Mouse (Mus musculus) embryonic facial prominence, embryonic 13.5 days (tissue): ENCODE measurements around the gene Ndrg2. TPM values are rescaled to one million over a fixed set of nuclear protein-coding genes. Genes with fewer than 3 reads are reported as not detected.
"Not testable (repeated sequence)": the region's sequence is repeated elsewhere in the genome, so short reads cannot be mapped to it uniquely, and the experiment has no call there.

Source experiments
- ATAC-seq: fragments of 200-750 bp; cut with Nextera tagmentation; 2 replicates; pipeline ENCODE4 v1.8.0; 2017; ENCODE audit warnings: low read depth; ENCODE audit not compliant: insufficient number of reproducible peaks, insufficient read depth, low FRiP score, low TSS enrichment
- H3K27ac ChIP-seq: fragments of 300-500 bp; sonication (generic); 2 replicates; pipeline ENCODE4 v1.5.1; 2015; ENCODE audit warnings: moderate library complexity, mild to moderate bottlenecking, inconsistent platforms
- H3K27me3 ChIP-seq: fragments of 300-500 bp; sonication (generic); 2 replicates; pipeline ENCODE4 v1.6.1; 2015; ENCODE audit warnings: mild to moderate bottlenecking, inconsistent platforms
- H3K36me3 ChIP-seq: fragments of 300-500 bp; sonication (generic); 2 replicates; pipeline ENCODE4 v1.6.1; 2015; ENCODE audit warnings: mild to moderate bottlenecking, inconsistent platforms
- H3K4me1 ChIP-seq: fragments of 300-500 bp; sonication (generic); 2 replicates; pipeline ENCODE4 v1.6.1; 2015; ENCODE audit warnings: inconsistent platforms
- H3K4me2 ChIP-seq: fragments of 300-500 bp; sonication (generic); 2 replicates; pipeline ENCODE4 v1.6.1; 2015; ENCODE audit warnings: moderate library complexity, mild to moderate bottlenecking, inconsistent platforms
- H3K4me3 ChIP-seq: fragments of 300-500 bp; sonication (generic); 2 replicates; pipeline ENCODE4 v1.5.1; 2015; ENCODE audit warnings: mild to moderate bottlenecking, inconsistent platforms
- H3K9ac ChIP-seq: fragments of 300-500 bp; sonication (generic); 2 replicates; pipeline ENCODE4 v1.6.1; 2015; ENCODE audit warnings: mild to moderate bottlenecking, inconsistent platforms
- H3K9me3 ChIP-seq: fragments of 300-500 bp; sonication (generic); 2 replicates; pipeline ENCODE4 v1.6.1; 2016; ENCODE audit warnings: inconsistent platforms
- WGBS: fragments of 180-500 bp; shearing (Covaris S2); methylation state at CpG from one replicate; pipeline ENCODE4 v1.1.7; 2015; ENCODE audit warnings: mixed read lengths; 5-methylcytosine and 5-hydroxymethylcytosine counted together
- polyA plus RNA-seq: library from polyadenylated mRNA; unstranded; fragments of >200 nt; fragmentation: Nextera tagmentation; extraction: Ambion mirVana; gene quantifications from 2 replicates; pipeline ENCODE4 v1.2.1, GENCODE M21; 2015

The Ndrg2 gene
- polyA plus RNA-seq, 1 experiment from 2014 or later: 55.2 TPM

GRCm38 (mm10) chr14:51929309-51929943, 15.5 kb upstream of the Ndrg2 start:
- Histone ChIP-seq H3K9ac (no peak overlapping the region; the same call in 1 of the 2 replicates), H3K27me3 (no peaks in the 10 kb centered on the region), H3K4me3 (no peak overlapping the region), H3K27ac (no peak overlapping the region), H3K36me3 (no peaks in the 10 kb centered on the region), H3K4me1 (peaks cover 3% of the 10 kb centered on the region; the same call in 1 of the 2 replicates), H3K9me3 (no peaks in the 10 kb centered on the region), H3K4me2 (no peak overlapping the region)
- 83% methylated on average over 8 of the region's 8 CpGs for WGBS
- ATAC-seq: no peak

DNA sequence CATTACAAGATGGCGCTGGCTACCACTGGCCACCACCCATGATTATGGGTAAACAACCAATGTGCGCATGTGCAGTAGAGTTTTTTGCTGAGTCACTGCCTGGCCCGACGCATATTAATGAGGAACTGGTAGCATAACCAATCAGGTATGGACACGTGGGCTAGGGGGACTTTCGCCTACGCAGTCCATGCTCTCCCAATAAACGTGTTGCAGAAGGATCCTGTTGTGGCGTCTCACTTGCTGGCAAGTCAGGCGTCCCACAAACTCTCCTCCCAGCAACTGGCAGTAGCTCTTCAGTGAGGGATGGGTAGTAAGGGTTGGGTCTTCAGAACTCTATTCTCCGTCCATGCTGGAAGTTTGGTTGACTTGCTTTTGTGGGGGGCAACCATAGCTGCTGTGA, 13.0 kb upstream of the Ndrg2 start:
- H3K4me3 ChIP-seq, H3K9ac ChIP-seq, H3K9me3 ChIP-seq, ATAC-seq, H3K36me3 ChIP-seq, H3K4me2 ChIP-seq, H3K27me3 ChIP-seq, H3K27ac ChIP-seq: not testable (repeated sequence)
- 93% methylated on average over 11 of the region's 11 CpGs for WGBS
- H3K4me1 ChIP-seq: peaks cover 18% of the 10 kb centered on the region

DNA sequence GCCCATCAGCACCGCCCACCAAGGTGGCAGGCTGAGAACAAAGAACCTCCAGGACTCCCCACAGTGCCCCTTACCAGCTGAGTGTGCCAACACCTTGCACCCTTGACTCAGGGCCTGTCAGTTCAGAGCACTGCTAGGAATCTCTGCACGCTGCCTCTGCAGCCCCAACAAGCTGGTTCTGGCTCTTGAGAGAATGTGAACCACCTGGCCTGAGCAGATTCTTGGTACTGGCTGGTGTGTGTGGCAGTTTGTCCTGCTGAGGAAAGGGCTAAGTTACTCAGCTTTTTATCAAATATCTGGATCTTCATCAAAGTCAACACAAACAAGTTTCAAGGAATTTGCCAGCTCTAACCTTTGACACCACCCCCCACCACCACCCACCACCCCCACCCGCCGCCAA, 9.5 kb upstream of the Ndrg2 start:
- H3K4me1 ChIP-seq: peaks cover 22% of the 10 kb centered on the region
- H3K27ac ChIP-seq: no peak overlapping the region
- WGBS: 62% methylated on average over 4 of the region's 4 CpGs
- no peak for ATAC-seq
- no peaks in the 10 kb centered on the region for H3K9me3 ChIP-seq
- no peaks in the 10 kb centered on the region for H3K27me3 ChIP-seq
- no peak overlapping the region for H3K4me2 ChIP-seq
- H3K36me3 ChIP-seq: no peaks in the 10 kb centered on the region
- no peak overlapping the region for H3K4me3 ChIP-seq
- H3K9ac ChIP-seq: no peak overlapping the region

- H3K4me3 ChIP-seq: no peak overlapping the region
- no peak overlapping the region for H3K9ac ChIP-seq
- H3K27ac ChIP-seq: no peak overlapping the region
- no peaks in the 10 kb centered on the region for H3K9me3 ChIP-seq
- H3K27me3 ChIP-seq: no peaks in the 10 kb centered on the region
- no peak overlapping the region for H3K4me2 ChIP-seq
- H3K36me3 ChIP-seq: no peaks in the 10 kb centered on the region
- WGBS: 83% methylated on average over 2 of the region's 2 CpGs
- H3K4me1 ChIP-seq: peaks cover 22% of the 10 kb centered on the region
- ATAC-seq: no peak
Observed at GRCm38 (mm10) chr14:51922910-51923309, 9.0 kb upstream of the Ndrg2 start.

GRCm38 (mm10) chr14:51922571-51922865, 8.6 kb upstream of the Ndrg2 start, which contains the start of gene Rnase13:
Gene Rnase13 (minus strand): TSS chr14:51922773.
- Histone ChIP-seq H3K4me2 (no peak within 1 kb of the TSS), H3K4me3 (no peak within 1 kb of the TSS), H3K9ac (no peak within 1 kb of the TSS), H3K4me1 (peaks cover 22% of the 10 kb centered on the region), H3K9me3 (no peaks in the 10 kb centered on the region), H3K27me3 (no peaks in the 10 kb centered on the region), H3K27ac (peak within 1 kb of the TSS; percentile 33; the same call in 1 of the 2 replicates), H3K36me3 (no peaks in the 10 kb centered on the region)
- 84% methylated on average over 7 of the region's 7 CpGs for WGBS
- no peak for ATAC-seq

GRCm38 (mm10) chr14:51921759-51922570, 8.0 kb upstream of the Ndrg2 start:
- H3K27ac ChIP-seq: peak overlapping the region; percentile 33; the same call in 1 of the 2 replicates
- 75% methylated on average over 16 of the region's 16 CpGs for WGBS

DNA sequence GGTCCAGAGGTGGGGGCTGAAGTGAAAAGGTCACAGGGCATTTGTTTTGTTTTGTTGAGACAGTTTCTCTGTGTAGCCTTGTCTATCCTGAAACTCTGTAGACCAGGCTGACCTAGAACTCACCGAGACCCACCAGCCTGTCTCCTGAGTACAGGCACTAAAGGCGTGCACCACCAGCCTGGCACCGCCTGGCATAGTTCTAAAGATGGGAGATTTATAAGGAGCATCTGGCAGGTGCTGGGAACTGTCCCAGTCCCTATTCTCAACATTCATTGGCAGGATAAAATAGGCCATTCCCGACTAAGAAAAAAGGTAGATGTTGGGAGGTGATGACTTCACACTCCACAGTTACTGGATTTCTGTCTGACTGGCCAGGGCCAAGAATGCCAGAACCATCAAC, 5.0 kb upstream of the Ndrg2 start:
- Histone ChIP-seq H3K9me3 (no peaks in the 10 kb centered on the region), H3K9ac (no peak overlapping the region), H3K4me2 (no peak overlapping the region), H3K36me3 (no peaks in the 10 kb centered on the region), H3K27me3 (no peaks in the 10 kb centered on the region), H3K4me1 (peaks cover 38% of the 10 kb centered on the region), H3K27ac (no peak overlapping the region), H3K4me3 (no peak overlapping the region)
- WGBS: 90% methylated on average over 4 of the region's 4 CpGs
- ATAC-seq: no peak

More at GRCm38 (mm10) chr14:51921759-51922570, 8.0 kb upstream of the Ndrg2 start:
- no peaks in the 10 kb centered on the region for H3K27me3 ChIP-seq
- ATAC-seq: no peak
- no peaks in the 10 kb centered on the region for H3K36me3 ChIP-seq
- H3K4me1 ChIP-seq: peaks cover 22% of the 10 kb centered on the region
- H3K4me2 ChIP-seq: no peak overlapping the region
- H3K9ac ChIP-seq: no peak overlapping the region
- H3K9me3 ChIP-seq: no peaks in the 10 kb centered on the region
- H3K4me3 ChIP-seq: no peak overlapping the region

GRCm38 (mm10) chr14:51918125-51918524, 4.2 kb upstream of the Ndrg2 start, which contains the start of gene Tppp2:
Gene Tppp2 (plus strand): TSS chr14:51918425.
- Histone ChIP-seq H3K4me1 (peaks cover 34% of the 10 kb centered on the region), H3K9me3 (no peaks in the 10 kb centered on the region), H3K9ac (no peak within 1 kb of the TSS), H3K4me2 (no peak within 1 kb of the TSS), H3K4me3 (no peak within 1 kb of the TSS), H3K27ac (no peak within 1 kb of the TSS), H3K27me3 (no peaks in the 10 kb centered on the region), H3K36me3 (no peaks in the 10 kb centered on the region)
- no peak for ATAC-seq
- WGBS: 88% methylated on average over 4 of the region's 4 CpGs

DNA sequence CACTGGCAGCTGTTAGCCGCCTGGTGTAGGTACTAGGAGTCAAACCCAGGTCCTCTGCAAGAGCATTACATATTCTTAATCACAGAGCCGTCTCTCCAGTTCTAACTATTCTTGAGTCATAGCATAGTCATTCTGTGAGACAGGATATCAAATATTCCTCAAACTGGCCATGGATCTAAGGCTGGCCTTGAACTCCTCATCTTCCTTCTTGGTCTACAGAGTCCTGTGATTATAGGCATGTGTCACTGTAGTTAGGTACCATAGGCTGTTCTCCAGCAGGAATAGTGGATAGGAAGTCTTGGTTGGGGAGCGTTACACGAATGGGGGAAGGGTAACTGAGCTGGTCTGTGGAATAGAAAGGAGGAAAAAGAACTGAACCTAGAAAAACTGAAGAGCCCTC, 2.6 kb upstream of the Ndrg2 start:
- no peak overlapping the region for H3K4me3 ChIP-seq
- no peak overlapping the region for H3K9ac ChIP-seq
- H3K27me3 ChIP-seq: no peaks in the 10 kb centered on the region
- no peak for ATAC-seq
- WGBS: 86% methylated on average over 4 of the region's 4 CpGs
- H3K27ac ChIP-seq: no peak overlapping the region
- H3K4me2 ChIP-seq: no peak overlapping the region
- no peaks in the 10 kb centered on the region for H3K36me3 ChIP-seq
- peaks cover 26% of the 10 kb centered on the region for H3K4me1 ChIP-seq
- no peaks in the 10 kb centered on the region for H3K9me3 ChIP-seq

- Histone ChIP-seq H3K4me1 (peaks cover 26% of the 10 kb centered on the region), H3K9ac (peak overlapping the region; percentile 11; the same call in 1 of the 2 replicates), H3K27ac (peak overlapping the region; percentile 90), H3K27me3 (no peaks in the 10 kb centered on the region), H3K9me3 (no peaks in the 10 kb centered on the region), H3K4me2 (peak overlapping the region; percentile 87), H3K36me3 (peaks cover 7% of the 10 kb centered on the region), H3K4me3 (no peak overlapping the region)
- no peak for ATAC-seq
- 34% methylated on average over 3 of the region's 3 CpGs for WGBS
Observed at GRCm38 (mm10) chr14:51915030-51915429, 1.1 kb upstream of the Ndrg2 start.

- WGBS: under 1% methylated on average over 58 of the region's 58 CpGs
- Histone ChIP-seq H3K27me3 (no peaks in the 10 kb centered on the region), H3K36me3 (peaks cover 15% of the 10 kb centered on the region), H3K4me1 (peaks cover 26% of the 10 kb centered on the region), H3K9me3 (no peaks in the 10 kb centered on the region), H3K27ac (peak overlapping the region; percentile 85), H3K4me3 (peak overlapping the region; percentile 51), H3K9ac (peak overlapping the region; percentile 72), H3K4me2 (peak overlapping the region; percentile 87)
- ATAC-seq: peak; percentile 77
Observed at GRCm38 (mm10) chr14:51913062-51913959, 647 bp downstream of the Ndrg2 start.
